Mouse (Mus musculus) spleen, adult 2 months (tissue): ENCODE measurements around the gene Tnp2. TPM values are rescaled to one million over a fixed set of nuclear protein-coding genes. Genes with fewer than 3 reads are reported as not detected.

Source experiments
- DNase-seq, 2 experiments: peaks; one replicate each; pipeline versions ENCODE4 v3.0.0 to v3.0.0-alpha.2; 2012 to 2021; ENCODE audit warnings: low spot score in 2 of 2, low read depth in 1 of 2
- H3K27ac ChIP-seq: fragments of 200-500 bp; 2 replicates; pipeline ENCODE4 v1.5.1; 2012; ENCODE audit warnings: low read length, inconsistent platforms; ENCODE audit not compliant: insufficient read depth
- H3K27me3 ChIP-seq: fragments of 200-500 bp; 2 replicates; pipeline ENCODE4 v1.6.1; 2012; ENCODE audit warnings: mild to moderate bottlenecking, moderate library complexity, low read length, inconsistent platforms; ENCODE audit not compliant: control insufficient read depth, insufficient read depth
- H3K36me3 ChIP-seq: fragments of 200-500 bp; 2 replicates; pipeline ENCODE4 v1.6.1; 2012; ENCODE audit warnings: mild to moderate bottlenecking, low read length, inconsistent platforms; ENCODE audit not compliant: control insufficient read depth, insufficient read depth
- H3K4me1 ChIP-seq: fragments of 200-500 bp; 2 replicates; pipeline ENCODE4 v1.6.1; 2011; ENCODE audit warnings: inconsistent platforms; ENCODE audit not compliant: control insufficient read depth, insufficient read depth, insufficient read length
- H3K4me3 ChIP-seq: fragments of 200-500 bp; 2 replicates; pipeline ENCODE4 v1.5.1; 2011; ENCODE audit warnings: mild to moderate bottlenecking, inconsistent platforms; ENCODE audit not compliant: insufficient read depth, insufficient read length; ENCODE audit errors: extremely low read depth
- CTCF ChIP-seq: fragments of 200-500 bp; IDR thresholded peaks from 2 replicates; pipeline ENCODE4 v1.5.1; 2011; ENCODE audit warnings: mild to moderate bottlenecking, inconsistent platforms; ENCODE audit not compliant: insufficient read depth, insufficient read length, insufficient replicate concordance; ENCODE audit errors: extremely low read depth
- POLR2A ChIP-seq: fragments of 200-500 bp; IDR thresholded peaks from 2 replicates; pipeline ENCODE4 v1.6.1; 2011; ENCODE audit warnings: low read depth, low read length, inconsistent platforms
- WGBS: fragments of 180-500 bp; shearing (Covaris S2); methylation state at CpG from one replicate; pipeline ENCODE4 v1.1.7; 2018; 5-methylcytosine and 5-hydroxymethylcytosine counted together
- polyA plus RNA-seq: library from polyadenylated mRNA; depleted of rRNA; stranded (reverse); fragments of >200 nt; gene quantifications from 2 replicates; pipeline ENCODE4 v1.2.3, GENCODE M21; 2012

Gene Tnp2
- polyA plus RNA-seq, 1 experiment = 0.35 TPM

DNA sequence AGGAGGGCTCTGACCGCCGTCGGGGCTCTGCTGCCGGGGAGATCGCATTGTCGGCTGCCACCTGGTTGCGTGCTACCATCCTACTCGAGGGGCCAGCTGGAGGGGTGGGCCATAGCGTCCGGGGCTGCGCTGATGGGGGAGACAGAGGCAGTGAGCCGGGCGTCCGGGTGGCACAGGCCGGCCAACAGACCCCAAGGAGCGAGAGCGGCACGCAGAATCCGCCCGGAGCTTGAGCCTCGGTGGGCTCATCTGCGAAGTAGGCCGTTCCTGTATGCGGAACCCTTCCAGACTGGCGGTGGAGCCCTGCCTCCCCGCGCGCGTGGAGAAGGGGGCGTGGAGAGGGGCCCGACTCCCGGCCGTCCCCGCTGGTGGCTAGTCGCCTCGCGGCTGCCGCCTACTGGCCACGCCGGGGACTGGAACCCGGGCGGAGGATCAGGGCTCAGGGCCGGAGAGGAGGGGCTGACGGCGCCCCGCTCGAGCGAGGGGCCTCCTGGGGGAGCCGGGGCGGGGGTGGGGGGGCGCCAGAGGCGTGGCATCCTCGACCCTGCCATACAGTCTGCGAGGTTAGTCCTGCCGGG lies 3.6 kb downstream of the Tnp2 start:
- Histone ChIP-seq H3K4me1 (peaks cover 20% of the 10 kb centered on the region), H3K27me3 (no peaks in the 10 kb centered on the region), H3K36me3 (no peaks in the 10 kb centered on the region), H3K27ac (peak overlapping the region; percentile 81), H3K4me3 (peak overlapping the region; percentile 64)
- under 1% methylated on average over 43 of the region's 55 CpGs for WGBS
- DNase-seq = peak; percentile 81 to 89
- TF ChIP-seq CTCF (peak; percentile 81), POLR2A (peak; percentile 14; the same call in 1 of the 2 replicates)

- Histone ChIP-seq H3K4me1 (peaks cover 20% of the 10 kb centered on the region), H3K27me3 (no peaks in the 10 kb centered on the region), H3K4me3 (peak overlapping the region; percentile 64), H3K36me3 (no peaks in the 10 kb centered on the region), H3K27ac (peak overlapping the region; percentile 51)
- WGBS = 3% methylated on average over 81 of the region's 81 CpGs
- TF ChIP-seq POLR2A = no peak
- no peak for TF ChIP-seq CTCF
- peak in 1 of 2 experiments; percentile 25 for DNase-seq
Observed at GRCm38 (mm10) chr16:10783883-10784792, 4.3 kb downstream of the Tnp2 start.

DNA sequence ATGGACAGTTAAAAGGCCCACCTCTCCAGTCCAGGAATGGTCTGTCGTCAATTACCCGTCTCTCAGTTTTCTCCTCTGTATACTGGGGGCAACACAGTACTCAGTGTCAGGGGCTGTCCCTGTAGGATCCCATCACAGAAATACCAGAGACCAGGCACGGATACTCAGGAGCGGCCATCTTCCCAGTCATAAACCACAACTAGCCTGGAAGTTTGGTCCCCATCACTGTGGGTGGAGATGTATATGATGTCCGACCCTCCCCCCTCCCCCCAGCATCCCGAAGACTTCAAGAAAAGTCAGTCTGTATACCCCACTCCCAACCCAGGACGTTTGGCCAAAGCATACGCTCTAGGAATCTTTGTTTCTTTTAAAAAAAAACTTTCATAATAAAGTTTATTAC lies 5.0 kb downstream of the Tnp2 start:
- TF ChIP-seq CTCF (no peak), POLR2A (no peak)
- no peaks in the 10 kb centered on the region for H3K36me3 ChIP-seq
- WGBS = 61% methylated on average over 8 of the region's 8 CpGs
- no peaks in the 10 kb centered on the region for H3K27me3 ChIP-seq
- H3K4me1 ChIP-seq = peaks cover 20% of the 10 kb centered on the region
- no peak overlapping the region for H3K27ac ChIP-seq
- DNase-seq = no peak
- peak overlapping the region; percentile 15; the same call in 1 of the 2 replicates for H3K4me3 ChIP-seq

DNA sequence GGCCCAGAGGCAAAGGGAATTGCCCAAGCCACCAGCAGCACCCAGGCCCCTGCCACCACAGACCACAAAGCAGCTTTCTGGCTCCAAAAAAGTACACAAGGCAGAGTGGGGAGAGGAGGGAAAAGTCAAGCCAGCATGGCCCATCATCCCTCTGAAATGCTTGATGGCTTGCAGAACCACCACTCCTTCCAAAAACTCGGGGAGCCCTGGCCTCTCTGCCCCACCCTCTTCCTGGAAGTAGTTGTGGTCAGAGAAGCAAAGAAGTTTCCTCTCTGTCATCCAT lies 5.4 kb downstream of the Tnp2 start:
- no peak for DNase-seq
- H3K27me3 ChIP-seq = no peaks in the 10 kb centered on the region
- H3K4me3 ChIP-seq = peak overlapping the region; percentile 15; the same call in 1 of the 2 replicates
- no peak overlapping the region for H3K27ac ChIP-seq
- H3K36me3 ChIP-seq = no peaks in the 10 kb centered on the region
- 8% methylated on average over 1 of the region's 1 CpGs for WGBS
- H3K4me1 ChIP-seq = peaks cover 20% of the 10 kb centered on the region
- TF ChIP-seq POLR2A = no peak

DNA sequence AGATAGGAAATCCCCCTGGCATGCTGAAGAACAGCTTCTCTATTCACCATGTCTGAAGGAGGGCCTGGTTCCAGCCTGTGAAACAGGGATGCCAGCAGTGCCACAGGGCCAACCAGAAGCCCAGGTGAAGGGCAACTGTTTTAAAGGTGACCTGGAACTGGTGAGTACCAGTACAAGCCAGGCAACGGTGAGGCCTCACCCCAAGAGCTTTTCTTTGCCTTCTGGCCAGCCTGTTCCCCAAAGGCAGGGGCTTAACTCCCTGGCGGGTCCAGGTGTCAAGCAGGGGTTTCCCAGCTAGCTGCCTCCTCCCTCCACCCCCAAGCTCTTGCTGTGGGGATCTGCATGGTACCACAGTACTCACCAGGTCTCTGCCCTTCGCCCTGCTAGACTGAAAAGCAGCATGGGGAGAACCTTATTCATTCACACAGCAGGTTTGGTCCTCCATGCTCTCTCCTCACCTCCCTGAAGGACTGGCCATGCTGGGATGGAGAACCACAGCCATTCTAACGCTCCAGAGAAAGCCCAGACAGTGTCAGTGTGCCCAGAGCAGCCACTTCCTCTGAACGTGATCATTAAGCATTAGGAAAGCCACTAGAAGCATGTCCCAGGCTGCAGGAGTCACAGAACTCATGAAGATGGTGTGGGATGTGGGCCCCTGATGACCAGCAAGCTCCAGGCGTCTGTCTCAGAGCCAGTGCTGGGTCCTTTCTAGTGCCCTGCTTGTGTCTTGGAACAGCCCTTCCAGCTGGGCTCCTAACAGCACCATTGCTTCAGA lies 5.9 kb downstream of the Tnp2 start:
- Histone ChIP-seq H3K36me3 (no peaks in the 10 kb centered on the region), H3K27me3 (no peaks in the 10 kb centered on the region), H3K4me1 (peaks cover 20% of the 10 kb centered on the region), H3K27ac (no peak overlapping the region), H3K4me3 (no peak overlapping the region)
- DNase-seq = no peak
- TF ChIP-seq CTCF = no peak
- no peak for TF ChIP-seq POLR2A
- WGBS = 44% methylated on average over 6 of the region's 6 CpGs

- TF ChIP-seq POLR2A (no peak), CTCF (no peak)
- no peaks in the 10 kb centered on the region for H3K36me3 ChIP-seq
- H3K27ac ChIP-seq = no peak overlapping the region
- peaks cover 16% of the 10 kb centered on the region for H3K4me1 ChIP-seq
- H3K4me3 ChIP-seq = no peak overlapping the region
- no peak for DNase-seq
- no peaks in the 10 kb centered on the region for H3K27me3 ChIP-seq
- 61% methylated on average over 9 of the region's 9 CpGs for WGBS
Observed at GRCm38 (mm10) chr16:10781862-10782371, 6.5 kb downstream of the Tnp2 start.
